Mouse (Mus musculus): ENCODE measurements at regions not wholly inside any gene's neighbourhood (a gene's known extent, or its start where the extent isn't known, plus 50 kb on each side); places are given as distances from the start of the nearest gene placed in this dataset.
"Not testable (repeated sequence)": the region's sequence is repeated elsewhere in the genome, so short reads cannot be mapped to it uniquely, and the experiment has no call there.

GRCm38 (mm10) chr19:8496561-8496960 lies 91.7 kb upstream of the Slc22a30 start:
- DNase-seq (ENCODE audit: low spot score in 2 of 2), result not testable (repeated sequence)

GRCm38 (mm10) chr19:8497526-8497925 lies 92.6 kb upstream of the Slc22a30 start:
- not testable (repeated sequence) for DNase-seq (ENCODE audit: low spot score in 2 of 2)

GRCm38 (mm10) chr19:8517721-8518120 lies 73.3 kb upstream of the Slc22a8 start:
- not testable (repeated sequence) for DNase-seq (ENCODE audit: low spot score in 2 of 2)

GRCm38 (mm10) chr19:8518273-8518672 lies 72.8 kb upstream of the Slc22a8 start:
- peak in 1 of 2 experiments; percentile 1 for DNase-seq (ENCODE audit: low spot score in 2 of 2)

- DNase-seq (ENCODE audit: low spot score in 2 of 2), result not testable (repeated sequence)
Observed at GRCm38 (mm10) chr19:8518933-8519332, 72.1 kb upstream of the Slc22a8 start.

GRCm38 (mm10) chr19:8534597-8534996 lies 56.5 kb upstream of the Slc22a8 start:
- no peak for DNase-seq (ENCODE audit: low spot score in 2 of 2)

GRCm38 (mm10) chr19:8536085-8536484 lies 55.0 kb upstream of the Slc22a8 start:
- DNase-seq (ENCODE audit: low spot score in 2 of 2), result no peak
